Comparison of ENCODE assay signal across 9 mouse cellular contexts in genomic region chr4:130252441-130253157, GRCm38 (mm10). TPM values are rescaled to one million over a fixed set of nuclear protein-coding genes. Genes with fewer than 3 reads are reported as not detected.
DNase-seq lines count a peak whose midpoint lies in the region; ATAC-seq and TF ChIP-seq lines count a peak whose summit lies in the region.
"Had no signal": no experiment of that assay in that cellular context is flagged by ENCODE, and none has a peak within 500 bp of the region (broad histone marks: within the 10 kb centered on the region; RNA-seq: fewer than 3 reads in every experiment).

No protein-coding gene starts in this region.

- H3K4me1 ChIP-seq in kidney, embryonic 14.5 days (ENCODE audit: control insufficient read depth, insufficient read depth, low read length): no peaks in the 10 kb centered on the region
- H3K4me1 ChIP-seq in heart, postnatal 0 days (ENCODE audit: control insufficient read depth, insufficient read depth): no peaks in the 10 kb centered on the region
- no peaks in the 10 kb centered on the region for H3K4me1 ChIP-seq in midbrain, embryonic 16.5 days (ENCODE audit: control insufficient read depth, insufficient read depth, low read length)

- no peak for TF ChIP-seq CTCF in heart, postnatal 0 days (IDR thresholded peaks at IDR 0.05; ENCODE audit: low read depth)

- H3K4me3 ChIP-seq in kidney, embryonic 14.5 days (ENCODE audit: low read length): no peak overlapping the region
- H3K4me3 ChIP-seq in heart, postnatal 0 days (ENCODE audit: low read depth, low read length): no peak overlapping the region
- H3K4me3 ChIP-seq in midbrain, embryonic 16.5 days (ENCODE audit: low read depth, low read length): no peak overlapping the region

- WGBS in kidney, embryonic 14.5 days: 58% methylated on average over 8 of the region's 8 CpGs
- WGBS in heart, postnatal 0 days: 55% methylated on average over 8 of the region's 8 CpGs
- WGBS in midbrain, embryonic 16.5 days: 71% methylated on average over 8 of the region's 8 CpGs

- H3K9me3 ChIP-seq in kidney, embryonic 14.5 days (ENCODE audit: control insufficient read depth, low read length): no peaks in the 10 kb centered on the region
- H3K9me3 ChIP-seq in heart, postnatal 0 days (replicated peaks; ENCODE audit: control insufficient read depth, low read length): no peaks in the 10 kb centered on the region
- no peaks in the 10 kb centered on the region for H3K9me3 ChIP-seq in midbrain, embryonic 16.5 days (replicated peaks; ENCODE audit: control insufficient read depth, low read length, poor library complexity, severe bottlenecking)

- H3K27ac ChIP-seq in kidney, embryonic 14.5 days (ENCODE audit: low read depth, low read length): no peak overlapping the region
- no peak overlapping the region for H3K27ac ChIP-seq in heart, postnatal 0 days (ENCODE audit: low read depth)
- H3K27ac ChIP-seq in midbrain, embryonic 16.5 days (ENCODE audit: low read length): no peak overlapping the region

- TF ChIP-seq EP300 in heart, postnatal 0 days (IDR thresholded peaks at IDR 0.05; ENCODE audit: low read depth): no peak

- no peak for DNase-seq in kidney, adult 18-20 months
- peak; percentile 81 to 87 for DNase-seq in adrenal gland, adult (ENCODE audit: inconsistent age in 2 of 2, low spot score in 1 of 2)
- DNase-seq in heart, postnatal 0 days (ENCODE audit: low spot score): no peak
- peak; percentile 94 to 96 for DNase-seq in spleen, postnatal 10 days (ENCODE audit: low spot score in 2 of 2)
- no peak for DNase-seq in T-cell, adult 2 months (ENCODE audit: low spot score)

- no peak overlapping the region for H3K4me2 ChIP-seq in kidney, embryonic 14.5 days (replicated peaks; ENCODE audit: low read depth, low read length)
- H3K4me2 ChIP-seq in heart, postnatal 0 days (ENCODE audit: low read depth, low read length): no peak overlapping the region
- H3K4me2 ChIP-seq in midbrain, embryonic 16.5 days (ENCODE audit: low read length): no peak overlapping the region

- no peaks in the 10 kb centered on the region for H3K27me3 ChIP-seq in kidney, embryonic 14.5 days (ENCODE audit: control insufficient read depth, insufficient read depth, low read length)
- H3K27me3 ChIP-seq in heart, postnatal 0 days (ENCODE audit: control insufficient read depth, insufficient read depth, low read length): no peaks in the 10 kb centered on the region
- H3K27me3 ChIP-seq in midbrain, embryonic 16.5 days (ENCODE audit: control insufficient read depth, insufficient read depth, low read depth, low read length): no peaks in the 10 kb centered on the region

- no peak overlapping the region for H3K9ac ChIP-seq in kidney, embryonic 14.5 days (ENCODE audit: low read depth, low read length)
- H3K9ac ChIP-seq in heart, postnatal 0 days (replicated peaks; ENCODE audit: low read depth, low read length): no peak overlapping the region
- H3K9ac ChIP-seq in midbrain, embryonic 16.5 days (ENCODE audit: low read depth, low read length): no peak overlapping the region

- peak; percentile 47 for ATAC-seq in kidney, embryonic 14.5 days (ENCODE audit: low FRiP score, low TSS enrichment)
- peak; percentile 50; the same call in 1 of the 2 replicates for ATAC-seq in heart, postnatal 0 days (ENCODE audit: insufficient read depth, low read depth)
- no peak for ATAC-seq in midbrain, embryonic 16.5 days
- no peak for ATAC-seq in cerebellum, adult (ENCODE audit: insufficient number of reproducible peaks, low FRiP score, low TSS enrichment)

- no peaks in the 10 kb centered on the region; the same call in none of the 2 replicates for H3K36me3 ChIP-seq in kidney, embryonic 14.5 days (ENCODE audit: control insufficient read depth, insufficient read depth, low read length)
- no peaks in the 10 kb centered on the region for H3K36me3 ChIP-seq in heart, postnatal 0 days (replicated peaks; ENCODE audit: control insufficient read depth, insufficient read depth, low read length)
- peaks cover 22% of the 10 kb centered on the region for H3K36me3 ChIP-seq in midbrain, embryonic 16.5 days (ENCODE audit: control insufficient read depth, insufficient read depth, low read length)

RNA-seq across cellular contexts. Expression of gene Serinc2, which starts 26.4 kb away (rescaled TPM):
- polyA plus RNA-seq in kidney, embryonic 14.5 days (2014; fragmentation: Nextera tagmentation; extraction: Ambion mirVana): 42.7 and 44.9 TPM in 2 replicates
- total RNA-seq in heart, postnatal 0 days (2014; rRNA removed; ENCODE audit: low replicate concordance): 1.3 and 1.9 TPM in 2 replicates
- 1.3 TPM in 2 replicates for polyA plus RNA-seq in heart, postnatal 0 days (2015; fragmentation: Nextera tagmentation; extraction: Ambion mirVana)
- 29.6 and 39.9 TPM in 2 replicates for polyA plus RNA-seq in midbrain, embryonic 16.5 days (2015; fragmentation: Nextera tagmentation; extraction: Ambion mirVana)

RNA-seq across cellular contexts. Expression of gene Gm853, which starts 30.4 kb away (rescaled TPM):
- not detected in 2 replicates for polyA plus RNA-seq in kidney, embryonic 14.5 days (2014; fragmentation: Nextera tagmentation; extraction: Ambion mirVana)
- total RNA-seq in heart, postnatal 0 days (2014; rRNA removed; ENCODE audit: low replicate concordance): not detected in 2 replicates
- not detected in 2 replicates for polyA plus RNA-seq in heart, postnatal 0 days (2015; fragmentation: Nextera tagmentation; extraction: Ambion mirVana)
- 0.24 TPM in 1 of 2 replicates, not detected in the other for polyA plus RNA-seq in midbrain, embryonic 16.5 days (2015; fragmentation: Nextera tagmentation; extraction: Ambion mirVana)
- polyA plus RNA-seq: embryonic facial prominence, embryonic 14.5 days had no signal

RNA-seq across cellular contexts. Expression of gene Fabp3, which starts 55.8 kb away (rescaled TPM):
- polyA plus RNA-seq in kidney, embryonic 14.5 days (2014; fragmentation: Nextera tagmentation; extraction: Ambion mirVana): 15.7 and 16.0 TPM in 2 replicates
- 2,071 and 3,924 TPM in 2 replicates for total RNA-seq in heart, postnatal 0 days (2014; rRNA removed; ENCODE audit: low replicate concordance)
- polyA plus RNA-seq in heart, postnatal 0 days (2015; fragmentation: Nextera tagmentation; extraction: Ambion mirVana): 10,729 and 11,746 TPM in 2 replicates
- polyA plus RNA-seq in midbrain, embryonic 16.5 days (2015; fragmentation: Nextera tagmentation; extraction: Ambion mirVana): 257 and 308 TPM in 2 replicates

RNA-seq across cellular contexts. Expression of gene Gm10570, which starts 55.9 kb away (rescaled TPM):
- polyA plus RNA-seq in kidney, embryonic 14.5 days (2014; fragmentation: Nextera tagmentation; extraction: Ambion mirVana): not detected in 2 replicates
- not detected in 2 replicates for total RNA-seq in heart, postnatal 0 days (2014; rRNA removed; ENCODE audit: low replicate concordance)
- polyA plus RNA-seq in heart, postnatal 0 days (2015; fragmentation: Nextera tagmentation; extraction: Ambion mirVana): 2.1 and 2.8 TPM in 2 replicates
- polyA plus RNA-seq in midbrain, embryonic 16.5 days (2015; fragmentation: Nextera tagmentation; extraction: Ambion mirVana): 1.1 and 1.5 TPM in 2 replicates
- polyA plus RNA-seq: embryonic facial prominence, embryonic 14.5 days had no signal

Comparison
In these comparisons a context has a peak if more than half of its experiments do, and no peak if none do; other contexts are left out.
1. ATAC-seq: peak in kidney, embryonic 14.5 days (single experiment) and heart, postnatal 0 days (single experiment); none in midbrain, embryonic 16.5 days (single experiment) and cerebellum, adult (single experiment).
2. DNase-seq: peak in adrenal gland, adult (2 of 2) and spleen, postnatal 10 days (2 of 2); none in kidney, adult 18-20 months (single experiment), heart, postnatal 0 days (single experiment) and T-cell, adult 2 months (single experiment).
3. RNA of gene Serinc2, which starts 26.4 kb away (polyA plus RNA-seq): 42.7 to 44.9 TPM in kidney, embryonic 14.5 days and 29.6 to 39.9 TPM in midbrain, embryonic 16.5 days; 1.3 TPM in heart, postnatal 0 days; every median in the first group is over 10 times any median in the second.
4. RNA of gene Fabp3, which starts 55.8 kb away (polyA plus RNA-seq): 10,729 to 11,746 TPM in heart, postnatal 0 days; 257 to 308 TPM in midbrain, embryonic 16.5 days and 15.7 to 16.0 TPM in kidney, embryonic 14.5 days; every median in the first group is over 10 times any median in the second.